Mouse (Mus musculus): ENCODE results near the gene Arid5a. TPM values are rescaled to one million over a fixed set of nuclear protein-coding genes. Genes with fewer than 3 reads are reported as not detected.
A peak's percentile ranks its signal among the peaks of the same experiment; 100 is the strongest.

The Arid5a gene
- polyA plus RNA-seq, 1 experiment from 2014 or later: 12.0 TPM

- H3K36me3 ChIP-seq: peaks cover 93% of the 10 kb centered on the region
- no peaks in the 10 kb centered on the region for H3K27me3 ChIP-seq
- H3K9ac ChIP-seq: no peak overlapping the region
- no peak overlapping the region for H3K4me2 ChIP-seq
- WGBS: 91% methylated on average over 4 of the region's 4 CpGs
- no peak for ATAC-seq (ENCODE audit: insufficient number of reproducible peaks, low FRiP score, low TSS enrichment, low read depth)
- H3K27ac ChIP-seq: no peak overlapping the region
- no peaks in the 10 kb centered on the region for H3K9me3 ChIP-seq
- H3K4me3 ChIP-seq: no peak overlapping the region
- H3K4me1 ChIP-seq: no peaks in the 10 kb centered on the region
These were observed 44.8 kb downstream of the Arid5a start for GRCm38 (mm10) chr1:36352351-36352750.

GRCm38 (mm10) chr1:36356955-36357695 lies 49.6 kb downstream of the Arid5a start:
- no peak overlapping the region for H3K9ac ChIP-seq
- H3K4me1 ChIP-seq: no peaks in the 10 kb centered on the region
- WGBS: 93% methylated on average over 5 of the region's 5 CpGs
- H3K36me3 ChIP-seq: peaks cover 69% of the 10 kb centered on the region
- no peaks in the 10 kb centered on the region for H3K9me3 ChIP-seq
- H3K4me2 ChIP-seq: no peak overlapping the region
- H3K27me3 ChIP-seq: no peaks in the 10 kb centered on the region
- no peak for ATAC-seq (ENCODE audit: insufficient number of reproducible peaks, low FRiP score, low TSS enrichment, low read depth)
- no peak overlapping the region for H3K27ac ChIP-seq
- no peak overlapping the region for H3K4me3 ChIP-seq

GRCm38 (mm10) chr1:36367698-36368097 lies 60.2 kb downstream of the Arid5a start:
- H3K27ac ChIP-seq: no peak overlapping the region
- H3K4me1 ChIP-seq: peaks cover 13% of the 10 kb centered on the region
- H3K4me3 ChIP-seq: peak overlapping the region; percentile 92
- H3K9me3 ChIP-seq: no peaks in the 10 kb centered on the region
- no peak for ATAC-seq (ENCODE audit: insufficient number of reproducible peaks, low FRiP score, low TSS enrichment, low read depth)
- whole genome bisulfite sequencing: 48% methylated on average over 12 of the region's 12 CpGs
- peak overlapping the region; percentile 95 for H3K9ac ChIP-seq
- peak overlapping the region; percentile 45 for H3K4me2 ChIP-seq
- H3K36me3 ChIP-seq: peaks cover 22% of the 10 kb centered on the region
- no peaks in the 10 kb centered on the region for H3K27me3 ChIP-seq

GRCm38 (mm10) chr1:36368112-36368968 lies 60.8 kb downstream of the Arid5a start:
- H3K9ac ChIP-seq: peak overlapping the region; percentile 95
- 4% methylated on average over 48 of the region's 55 CpGs for WGBS
- peak overlapping the region; percentile 81 for H3K27ac ChIP-seq
- peaks cover 13% of the 10 kb centered on the region for H3K4me1 ChIP-seq
- peak overlapping the region; percentile 45 for H3K4me2 ChIP-seq
- H3K9me3 ChIP-seq: no peaks in the 10 kb centered on the region
- ATAC-seq (ENCODE audit: insufficient number of reproducible peaks, low FRiP score, low TSS enrichment, low read depth): peak; percentile 83
- H3K36me3 ChIP-seq: peaks cover 18% of the 10 kb centered on the region
- H3K4me3 ChIP-seq: peak overlapping the region; percentile 92
- H3K27me3 ChIP-seq: no peaks in the 10 kb centered on the region

- Histone ChIP-seq H3K4me1 (peaks cover 13% of the 10 kb centered on the region), H3K9me3 (no peaks in the 10 kb centered on the region), H3K36me3 (peaks cover 11% of the 10 kb centered on the region), H3K27ac (peak within 1 kb of the TSS; percentile 81), H3K4me2 (peak within 1 kb of the TSS; percentile 47), H3K27me3 (no peaks in the 10 kb centered on the region), H3K9ac (peak within 1 kb of the TSS; percentile 95), H3K4me3 (peak within 1 kb of the TSS; percentile 92)
- WGBS: 3% methylated on average over 60 of the region's 61 CpGs
- ATAC-seq (ENCODE audit: insufficient number of reproducible peaks, low FRiP score, low TSS enrichment, low read depth): peak; percentile 74
These were observed 61.6 kb downstream of the Arid5a start, which contains the start of gene Kansl3 for GRCm38 (mm10) chr1:36368969-36369645. Kansl3 (minus strand) TSS chr1:36369181.

GRCm38 (mm10) chr1:36370918-36371317 lies 63.4 kb downstream of the Arid5a start:
- H3K27ac ChIP-seq: no peak overlapping the region
- WGBS: 79% methylated on average over 6 of the region's 6 CpGs
- H3K36me3 ChIP-seq: 0 out of 2 replicates have a peak, but pooled peaks cover 4% of the 10 kb centered on the region
- H3K4me3 ChIP-seq: no peak overlapping the region
- ATAC-seq (ENCODE audit: insufficient number of reproducible peaks, low FRiP score, low TSS enrichment, low read depth): no peak
- no peak overlapping the region for H3K9ac ChIP-seq
- H3K27me3 ChIP-seq: no peaks in the 10 kb centered on the region
- no peak overlapping the region for H3K4me2 ChIP-seq
- H3K4me1 ChIP-seq: peaks cover 13% of the 10 kb centered on the region
- H3K9me3 ChIP-seq: no peaks in the 10 kb centered on the region

- H3K9ac ChIP-seq: no peak within 1 kb of the TSS
- WGBS: 78% methylated on average over 10 of the region's 10 CpGs
- H3K4me1 ChIP-seq: peaks cover 13% of the 10 kb centered on the region
- H3K4me2 ChIP-seq: no peak within 1 kb of the TSS
- H3K36me3 ChIP-seq: no peaks in the 10 kb centered on the region
- no peak within 1 kb of the TSS for H3K4me3 ChIP-seq
- ATAC-seq (ENCODE audit: insufficient number of reproducible peaks, low FRiP score, low TSS enrichment, low read depth): no peak
- no peaks in the 10 kb centered on the region for H3K27me3 ChIP-seq
- H3K9me3 ChIP-seq: no peaks in the 10 kb centered on the region
- no peak within 1 kb of the TSS for H3K27ac ChIP-seq
These were observed 64.7 kb downstream of the Arid5a start, which contains the start of gene Fer1l5 for GRCm38 (mm10) chr1:36371934-36372845. Fer1l5 (plus strand) TSS chr1:36372291.

Small RNA genes lying within 50 kb of the gene (microRNA-seq; reads per million reads assigned to microRNA genes)
- 0.61 reads per million for gene Mir6898

Other genes starting within 250 kb of the Arid5a start
- gene Hs6st1, start 239.3 kb upstream of the Arid5a start, polyA plus RNA-seq (2015; fragmentation: Nextera tagmentation; extraction: Ambion mirVana): 6.5 and 8.1 TPM in 2 replicates
- 52.2 and 57.2 TPM in 2 replicates for gene Uggt1, start 63.0 kb upstream of the Arid5a start, polyA plus RNA-seq (2015; fragmentation: Nextera tagmentation; extraction: Ambion mirVana)
- gene Neurl3, start 33.1 kb upstream of the Arid5a start, polyA plus RNA-seq (2015; fragmentation: Nextera tagmentation; extraction: Ambion mirVana): 1.7 and 2.4 TPM in 2 replicates
- 39.0 and 40.2 TPM in 2 replicates for gene Kansl3, start 61.4 kb downstream of the Arid5a start, polyA plus RNA-seq (2015; fragmentation: Nextera tagmentation; extraction: Ambion mirVana)
- 0.78 and 0.98 TPM in 2 replicates for gene Fer1l5, start 64.6 kb downstream of the Arid5a start, polyA plus RNA-seq (2015; fragmentation: Nextera tagmentation; extraction: Ambion mirVana)
- gene Lman2l, start 137.5 kb downstream of the Arid5a start, polyA plus RNA-seq (2015; fragmentation: Nextera tagmentation; extraction: Ambion mirVana): 45.3 and 46.4 TPM in 2 replicates
- 14.9 and 15.3 TPM in 2 replicates for gene Cnnm4, start 163.9 kb downstream of the Arid5a start, polyA plus RNA-seq (2015; fragmentation: Nextera tagmentation; extraction: Ambion mirVana)
- 2.6 and 3.2 TPM in 2 replicates for gene Cnnm3, start 204.1 kb downstream of the Arid5a start, polyA plus RNA-seq (2015; fragmentation: Nextera tagmentation; extraction: Ambion mirVana)
- gene Ankrd23, start 229.2 kb downstream of the Arid5a start, polyA plus RNA-seq (2015; fragmentation: Nextera tagmentation; extraction: Ambion mirVana): 19.5 and 20.6 TPM in 2 replicates
- 0.31 and 0.38 TPM in 2 replicates for gene Gm42417, start 231.7 kb downstream of the Arid5a start, polyA plus RNA-seq (2015; fragmentation: Nextera tagmentation; extraction: Ambion mirVana)
- 21.7 and 24.0 TPM in 2 replicates for gene Ankrd39, start 239.7 kb downstream of the Arid5a start, polyA plus RNA-seq (2015; fragmentation: Nextera tagmentation; extraction: Ambion mirVana)